Mouse (Mus musculus): ENCODE measurements at regions not wholly inside any gene's neighbourhood (a gene's known extent, or its start where the extent isn't known, plus 50 kb on each side); places are given as distances from the start of the nearest gene placed in this dataset.

- H3K4me1 ChIP-seq (ENCODE audit: control insufficient read depth in 1 of 2, insufficient read depth in 2 of 2) = no peaks in the 10 kb centered on the region
- in situ Hi-C loops (cut with MboI; ENCODE audit: low pct_ligation_motif_present, low pct_unique_long_range_greater_than_20kb, low sequenced_read_pairs) (no loop called here), dilution Hi-C loops (cut with MboI; ENCODE audit: extremely low pct_ligation_motif_present, extremely low pct_unique_long_range_greater_than_20kb, low sequenced_read_pairs) (no loop called here)
- no peak overlapping the region for H3K9ac ChIP-seq (ENCODE audit: insufficient read depth, low read depth)
- H3K27ac ChIP-seq (ENCODE audit: insufficient read depth, low read depth) = no peak overlapping the region
- H3K4me2 ChIP-seq (ENCODE audit: insufficient read depth, low read depth, poor library complexity, severe bottlenecking) = no peak overlapping the region
- peak; percentile 17 for DNase-seq (ENCODE audit: extremely low read depth)
- peaks cover 3% of the 10 kb centered on the region for H3K9me3 ChIP-seq (replicated peaks; ENCODE audit: low read length)
- H3K4me3 ChIP-seq (replicated peaks in 1 of 3; ENCODE audit: low read depth in 2 of 3, low read length in 2 of 3, poor library complexity in 1 of 3) = no peak overlapping the region
- H3K79me2 ChIP-seq (replicated peaks; ENCODE audit: control insufficient read depth, extremely low read depth, insufficient read depth, poor library complexity, severe bottlenecking) = no peaks in the 10 kb centered on the region
- no peaks in the 10 kb centered on the region for H3K36me3 ChIP-seq (replicated peaks in 1 of 2; ENCODE audit: control insufficient read depth in 1 of 2, insufficient read depth in 1 of 2, low read length in 1 of 2)
- TF ChIP-seq MEF2A (IDR thresholded peaks at IDR 0.05; ENCODE audit: borderline replicate concordance, low read depth, low read length) (no peak), ZKSCAN1 (IDR thresholded peaks at IDR 0.05; ENCODE audit: borderline replicate concordance, low read depth, low read length) (no peak), IRF4 (IDR thresholded peaks at IDR 0.05; ENCODE audit: low read depth, low read length) (no peak), POLR2AphosphoS2 (IDR thresholded peaks at IDR 0.05; ENCODE audit: low read depth, low read length) (no peak), JUN (IDR thresholded peaks at IDR 0.05; ENCODE audit: insufficient read depth, low read depth, low read length) (no peak), NELFE (IDR thresholded peaks at IDR 0.05; ENCODE audit: low read depth, low read length) (no peak), SMC3 (IDR thresholded peaks at IDR 0.05; ENCODE audit: low read depth, low read length) (no peak), MXI1 (IDR thresholded peaks at IDR 0.05; ENCODE audit: low read depth, low read length) (no peak), PAX5 (IDR thresholded peaks at IDR 0.05; ENCODE audit: low read length) (no peak), ZMIZ1 (IDR thresholded peaks at IDR 0.05; ENCODE audit: low read depth, low read length) (no peak), USF2 (conservative IDR thresholded peaks at IDR 0.05; ENCODE audit: low read depth, low read length) (no peak), E2F4 (IDR thresholded peaks at IDR 0.05; ENCODE audit: insufficient replicate concordance, low read depth, low read length) (no peak)
- H3K27me3 ChIP-seq (replicated peaks) = no peaks in the 10 kb centered on the region
These were observed 173.2 kb downstream of the Rpap3 start for GRCm38 (mm10) chr15:97532346-97532910.

DNA sequence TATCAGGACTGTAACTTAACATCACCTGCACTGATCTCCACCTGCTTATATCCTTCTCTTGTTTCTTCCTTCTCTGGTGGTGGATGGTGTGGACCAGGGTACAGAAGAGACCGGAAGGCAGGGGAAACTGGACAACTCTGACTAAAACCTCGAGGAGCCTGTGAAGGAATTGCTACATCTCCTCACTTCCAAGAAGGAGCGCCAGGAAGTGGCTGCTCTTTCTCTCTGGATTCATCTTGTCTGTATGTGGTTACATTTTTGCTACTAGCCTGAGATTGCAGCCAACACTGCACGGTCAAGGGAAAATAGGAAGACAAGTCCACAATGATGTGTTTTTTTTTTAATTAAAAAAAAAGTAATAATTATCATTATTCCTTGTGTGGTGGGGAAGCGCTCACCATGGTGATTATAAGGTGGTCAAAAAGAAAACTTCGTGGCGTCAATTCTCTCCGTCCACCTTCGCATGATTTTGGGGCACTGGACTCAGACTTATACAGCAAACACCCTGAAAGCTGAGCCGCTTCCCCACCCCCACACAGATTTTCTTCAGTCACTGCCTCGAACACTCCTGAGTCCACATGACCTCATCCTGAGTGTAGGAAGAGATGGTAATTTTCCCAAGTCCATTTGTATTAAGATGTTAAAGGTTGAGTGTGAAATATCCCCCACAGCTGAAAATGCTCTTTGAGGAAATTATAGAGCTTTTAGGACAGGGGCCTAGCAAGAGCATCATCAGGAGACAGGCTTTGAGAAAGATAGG is 177.2 kb downstream of the Rpap3 start:
- Histone ChIP-seq H3K4me2 (ENCODE audit: insufficient read depth, low read depth, poor library complexity, severe bottlenecking) (no peak overlapping the region), H3K9ac (ENCODE audit: insufficient read depth, low read depth) (no peak overlapping the region), H3K79me2 (replicated peaks; ENCODE audit: control insufficient read depth, extremely low read depth, insufficient read depth, poor library complexity, severe bottlenecking) (no peaks in the 10 kb centered on the region), H3K27me3 (replicated peaks) (no peaks in the 10 kb centered on the region), H3K9me3 (replicated peaks; ENCODE audit: low read length) (no peaks in the 10 kb centered on the region), H3K36me3 (replicated peaks in 1 of 2; ENCODE audit: control insufficient read depth in 1 of 2, insufficient read depth in 1 of 2, low read length in 1 of 2) (no peaks in the 10 kb centered on the region), H3K27ac (ENCODE audit: insufficient read depth, low read depth) (no peak overlapping the region), H3K4me3 (replicated peaks in 1 of 3; ENCODE audit: low read depth in 2 of 3, low read length in 2 of 3, poor library complexity in 1 of 3) (no peak overlapping the region), H3K4me1 (ENCODE audit: control insufficient read depth in 1 of 2, insufficient read depth in 2 of 2) (no peaks in the 10 kb centered on the region)
- DNase-seq (ENCODE audit: extremely low read depth) = no peak
- no peak for TF ChIP-seq USF1 (IDR thresholded peaks at IDR 0.05; ENCODE audit: low read depth, low read length)
- TF ChIP-seq USF2 (conservative IDR thresholded peaks at IDR 0.05; ENCODE audit: low read depth, low read length) = no peak
- no peak for TF ChIP-seq MEF2A (IDR thresholded peaks at IDR 0.05; ENCODE audit: borderline replicate concordance, low read depth, low read length)
- TF ChIP-seq TCF12 (IDR thresholded peaks at IDR 0.05; ENCODE audit: low read depth, low read length) = no peak
- no peak for TF ChIP-seq IRF4 (IDR thresholded peaks at IDR 0.05; ENCODE audit: low read depth, low read length)
- no peak for TF ChIP-seq MXI1 (IDR thresholded peaks at IDR 0.05; ENCODE audit: low read depth, low read length)
- no peak for TF ChIP-seq RAD21 (IDR thresholded peaks at IDR 0.05; ENCODE audit: low read depth, low read length)
- TF ChIP-seq MAFK (IDR thresholded peaks at IDR 0.05; ENCODE audit: insufficient replicate concordance, low read length) = no peak
- TF ChIP-seq ZNF384 (IDR thresholded peaks at IDR 0.05; ENCODE audit: low read depth, low read length) = no peak
- no peak for TF ChIP-seq ZMIZ1 (IDR thresholded peaks at IDR 0.05; ENCODE audit: low read depth, low read length)
- TF ChIP-seq CHD2 (IDR thresholded peaks at IDR 0.05; ENCODE audit: low read length) = no peak
- TF ChIP-seq GABPA (IDR thresholded peaks at IDR 0.05; ENCODE audit: insufficient replicate concordance, low read depth, low read length) = no peak
- no peak for TF ChIP-seq CTCF (conservative IDR thresholded peaks at IDR 0.05 in 1 of 2, IDR thresholded peaks at IDR 0.05 in 1 of 2; ENCODE audit: low read depth in 2 of 2, low read length in 2 of 2)
- no peak for TF ChIP-seq RCOR1 (conservative IDR thresholded peaks at IDR 0.05; ENCODE audit: low read depth, low read length)
- in situ Hi-C loops (cut with MboI; ENCODE audit: low pct_ligation_motif_present, low pct_unique_long_range_greater_than_20kb, low sequenced_read_pairs) (no loop called here), dilution Hi-C loops (cut with MboI; ENCODE audit: extremely low pct_ligation_motif_present, extremely low pct_unique_long_range_greater_than_20kb, low sequenced_read_pairs) (no loop called here)
